Mouse (Mus musculus): ENCODE measurements around the gene Rac3.

GRCm38 (mm10) chr11:120676951-120677350, 44.3 kb upstream of the Rac3 start:
- TF ChIP-seq ZNF384 (IDR thresholded peaks at IDR 0.05; ENCODE audit: low read depth, low read length) (no peak), CHD2 (IDR thresholded peaks at IDR 0.05; ENCODE audit: low read depth, low read length) (no peak), HCFC1 (IDR thresholded peaks at IDR 0.05; ENCODE audit: borderline replicate concordance, insufficient read depth, low read length) (no peak), MAFK (IDR thresholded peaks at IDR 0.05; ENCODE audit: insufficient read depth, low read depth, low read length) (no peak)

Data from ES-E14 (cell line).